Mouse (Mus musculus) frontal cortex, postnatal 14 days (tissue): ENCODE data around the gene Rad23a.

Experiments
- DNase-seq, 2 experiments: peaks; one replicate each; pipeline ENCODE4 v3.0.0; 2022; ENCODE audit warnings: low spot score in 2 of 2

The Rad23a gene

DNA sequence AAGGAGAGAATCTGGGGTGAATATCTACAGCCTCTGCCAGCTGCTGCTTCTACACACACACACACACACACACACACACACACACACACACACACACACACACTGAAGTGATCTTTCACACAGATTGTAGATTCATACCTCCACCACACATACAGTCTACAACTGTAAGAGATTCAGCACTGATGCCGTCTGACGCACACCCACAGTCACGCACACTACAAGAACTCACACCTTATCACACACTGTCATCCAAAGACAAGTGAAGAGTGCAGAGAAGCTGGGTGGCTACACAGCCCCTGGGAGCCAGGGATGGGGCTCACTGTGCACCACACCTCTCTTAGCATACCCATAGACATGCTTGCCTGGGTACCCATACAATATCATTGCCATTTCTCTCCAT is 26.6 kb downstream of the Rad23a start:
- DNase-seq = no peak

GRCm38 (mm10) chr8:84813059-84813458 is 27.4 kb downstream of the Rad23a start:
- DNase-seq = peak; percentile 71 to 90

DNA sequence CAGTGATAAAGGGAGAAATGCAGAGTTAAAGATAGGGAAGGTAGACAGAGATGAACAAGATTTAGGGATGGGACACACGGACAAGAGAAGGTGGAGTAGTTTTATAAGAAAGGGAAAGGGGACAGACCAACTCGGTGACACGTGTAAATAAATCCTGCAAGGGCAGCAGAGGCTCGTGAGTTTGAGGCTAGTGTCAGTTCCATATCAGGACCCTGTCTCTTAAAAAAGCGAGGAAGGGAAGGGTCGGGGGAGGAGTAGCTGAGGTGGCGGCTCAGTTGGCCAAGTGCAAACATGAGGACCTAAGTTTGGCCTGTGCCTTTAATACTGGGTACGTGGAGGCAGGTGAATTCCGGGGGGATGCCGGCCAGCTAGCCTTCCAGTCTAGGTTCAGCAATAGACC is 29.2 kb downstream of the Rad23a start:
- no peak for DNase-seq

GRCm38 (mm10) chr8:84810896-84811295 is 29.6 kb downstream of the Rad23a start:
- peak; percentile 91 to 97 for DNase-seq

DNA sequence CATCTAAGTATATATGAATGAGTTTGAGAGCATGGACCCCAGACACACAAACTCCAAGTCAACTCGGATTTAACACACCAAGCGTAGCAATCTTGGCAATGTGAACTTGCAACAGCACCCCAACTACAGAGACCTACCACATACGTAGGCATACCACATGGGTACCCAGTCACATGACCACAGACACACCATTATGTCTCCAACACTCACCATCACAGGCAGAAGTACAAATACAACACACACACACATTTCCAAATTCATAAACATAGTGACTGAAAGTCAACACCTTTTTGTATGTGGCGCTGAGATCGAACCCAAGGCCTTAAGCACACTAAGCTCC is 30.6 kb downstream of the Rad23a start:
- DNase-seq = no peak

DNA sequence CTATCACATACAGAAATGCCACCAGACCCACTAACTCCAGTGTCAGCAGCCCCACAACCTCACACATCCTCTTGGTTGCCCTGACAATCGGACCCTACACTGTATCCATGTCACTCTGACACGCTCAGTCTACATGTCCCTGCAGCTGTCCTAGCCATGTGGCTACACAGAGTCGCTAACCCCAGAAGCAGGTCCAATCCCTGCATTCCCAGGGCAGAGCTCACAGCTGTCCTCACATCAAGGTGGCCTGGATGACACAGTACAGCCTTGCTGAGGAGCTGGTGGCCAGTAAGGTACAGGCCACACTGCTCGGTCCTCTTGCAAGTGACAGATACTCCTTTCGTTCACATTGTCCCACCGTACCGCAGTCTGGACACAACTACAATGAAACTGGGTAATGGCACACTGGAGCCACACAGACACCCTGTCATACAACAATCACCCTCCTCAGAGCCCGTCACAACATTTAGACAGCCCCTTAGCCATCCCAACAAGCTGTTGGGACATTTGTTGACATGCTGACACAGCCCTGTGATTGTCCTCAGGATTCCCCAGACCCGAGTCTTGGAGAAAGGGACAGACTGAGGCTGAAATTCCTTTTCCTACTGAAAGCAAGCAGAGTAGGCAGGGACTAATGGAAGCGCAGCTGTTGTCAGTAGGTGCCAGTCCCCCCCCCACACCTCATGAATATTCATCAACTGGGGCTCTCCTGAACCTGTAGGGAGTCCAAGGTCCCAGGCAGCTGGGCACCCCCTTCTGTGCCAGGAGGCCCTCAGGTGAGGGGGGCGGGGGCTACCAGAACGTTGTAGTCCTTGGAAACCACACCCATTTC is 31.1 kb downstream of the Rad23a start:
- no peak for DNase-seq

- no peak for DNase-seq
These were observed 34.4 kb downstream of the Rad23a start for GRCm38 (mm10) chr8:84806031-84806430.

GRCm38 (mm10) chr8:84799999-84800831 is 40.2 kb downstream of the Rad23a start, which contains the start of gene Nfix:
Gene Nfix, minus strand, starts transcription at chr8:84800344.
- no peak for DNase-seq

DNA sequence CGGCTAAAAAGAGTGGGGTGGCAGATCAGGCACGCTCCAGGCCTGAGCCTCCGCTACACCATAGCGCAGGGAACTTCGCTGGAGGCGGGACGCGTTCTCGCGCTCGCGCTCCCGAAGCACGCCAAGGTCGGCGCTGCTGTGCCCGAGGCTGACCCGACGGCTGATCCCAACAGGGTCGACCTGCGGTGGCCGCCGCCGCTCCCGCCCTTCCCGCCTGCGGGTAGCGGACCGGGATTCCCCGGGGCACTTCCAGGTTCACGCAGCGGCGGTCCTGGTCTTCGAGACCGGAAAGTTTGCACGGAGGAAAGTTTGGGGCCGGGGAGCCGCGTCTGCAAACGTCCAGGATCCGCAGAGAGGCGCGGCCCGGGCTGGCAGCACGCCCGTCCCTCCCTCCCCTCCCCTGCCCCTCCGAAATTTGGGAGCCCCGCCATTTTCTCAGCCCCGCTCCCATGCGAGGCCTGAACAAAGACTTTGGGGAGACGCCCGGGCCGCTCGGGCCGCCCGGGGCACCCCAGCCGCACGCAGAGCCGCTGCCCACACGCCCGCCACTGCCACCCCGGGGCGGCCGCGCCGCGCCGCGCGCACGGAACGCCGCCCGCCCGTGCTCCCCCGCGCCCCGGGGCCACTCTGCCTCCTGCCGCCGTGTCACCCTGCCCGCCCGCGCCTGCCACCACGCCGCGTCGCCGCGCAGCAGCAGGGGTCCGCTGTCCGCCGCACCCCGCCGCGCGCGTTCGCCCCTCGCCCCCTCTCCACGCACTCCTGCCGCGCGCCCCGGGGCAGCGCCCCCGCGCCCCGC is 41.1 kb downstream of the Rad23a start:
- DNase-seq = no peak

GRCm38 (mm10) chr8:84798446-84799135 is 41.9 kb downstream of the Rad23a start:
- DNase-seq = no peak

- no peak for DNase-seq
These were observed 42.5 kb downstream of the Rad23a start for GRCm38 (mm10) chr8:84797971-84798370.

GRCm38 (mm10) chr8:84797256-84797797 is 43.1 kb downstream of the Rad23a start:
- no peak for DNase-seq

DNA sequence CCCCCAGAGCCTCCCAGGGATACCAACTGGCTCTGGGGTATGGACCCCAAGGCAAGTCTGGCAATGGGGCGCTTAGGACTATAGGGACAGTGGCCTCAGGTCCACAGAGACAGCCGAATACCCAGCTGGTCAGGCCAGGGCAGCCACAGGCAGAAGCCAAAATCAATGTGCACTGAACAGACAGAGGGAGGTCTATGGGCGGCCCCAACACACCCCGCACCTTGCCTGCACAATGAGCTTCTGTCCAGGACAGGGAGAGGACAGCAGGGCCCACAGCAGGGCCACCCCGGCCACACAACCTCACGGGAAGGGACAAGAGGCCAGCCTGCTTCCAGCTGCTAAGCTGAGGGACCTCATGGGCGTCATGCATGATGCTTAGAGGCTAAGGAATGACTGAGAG is 46.0 kb downstream of the Rad23a start:
- no peak for DNase-seq

DNA sequence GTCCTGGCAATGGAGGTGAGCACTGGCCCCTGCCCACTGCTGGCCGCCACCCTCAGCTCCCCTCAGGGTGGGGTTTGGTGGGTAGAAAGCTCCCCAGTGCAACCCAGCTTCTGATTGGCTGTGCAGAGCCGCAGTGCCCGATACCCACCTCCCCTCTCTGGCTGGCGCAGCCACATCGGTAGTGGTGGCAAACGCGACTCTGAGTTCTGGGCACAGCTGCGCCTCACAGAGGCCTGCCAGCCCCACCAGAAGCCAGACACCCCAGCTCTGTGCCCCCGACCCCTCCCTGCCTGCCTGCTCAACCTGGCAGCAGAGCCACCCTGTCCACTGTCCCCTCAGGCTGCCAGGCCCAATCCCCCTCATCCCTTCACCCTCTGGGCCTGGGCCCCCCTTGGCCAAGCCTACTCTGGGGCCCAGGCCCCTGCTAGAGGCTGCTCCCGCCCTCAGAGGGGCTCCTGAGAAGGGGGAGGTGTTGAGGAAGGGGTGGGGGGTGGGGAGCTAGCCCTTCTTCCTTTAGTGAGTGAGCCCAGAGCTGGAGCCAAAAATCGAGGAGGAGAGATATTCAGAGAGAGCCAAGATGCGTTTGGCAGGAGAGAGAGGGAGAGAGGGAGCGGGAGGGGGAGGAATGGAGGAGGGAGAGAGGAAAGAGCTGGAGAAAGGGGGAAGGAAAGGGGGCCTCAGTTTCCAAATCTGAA is 46.5 kb downstream of the Rad23a start:
- DNase-seq = no peak

- no peak for DNase-seq
These were observed 47.3 kb downstream of the Rad23a start for GRCm38 (mm10) chr8:84793134-84793533.

DNA sequence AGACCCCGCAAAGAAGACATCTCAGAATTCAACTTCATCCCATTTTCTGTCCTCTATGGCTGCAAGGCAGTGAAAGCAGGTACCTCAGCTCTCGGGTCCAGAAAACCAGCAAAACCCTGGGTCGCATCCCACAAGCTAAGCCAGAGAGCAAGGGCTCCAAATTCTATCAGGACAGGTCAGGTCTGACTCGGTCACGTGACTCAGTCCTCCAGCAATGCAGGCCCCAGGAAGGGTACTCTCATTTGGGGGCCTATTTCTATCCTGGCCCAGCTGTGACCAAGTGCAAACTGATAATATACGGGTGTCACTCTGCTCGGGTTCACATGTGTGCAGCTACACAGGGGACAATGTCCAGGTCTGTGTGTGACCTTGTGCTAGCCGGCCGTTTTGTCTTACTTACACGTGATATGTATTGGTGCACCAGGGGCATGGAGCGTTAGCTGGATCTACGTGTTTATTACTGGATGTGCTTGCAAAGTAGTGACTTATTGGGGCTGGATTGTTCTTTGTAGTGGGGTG is 48.0 kb downstream of the Rad23a start:
- DNase-seq = no peak

DNA sequence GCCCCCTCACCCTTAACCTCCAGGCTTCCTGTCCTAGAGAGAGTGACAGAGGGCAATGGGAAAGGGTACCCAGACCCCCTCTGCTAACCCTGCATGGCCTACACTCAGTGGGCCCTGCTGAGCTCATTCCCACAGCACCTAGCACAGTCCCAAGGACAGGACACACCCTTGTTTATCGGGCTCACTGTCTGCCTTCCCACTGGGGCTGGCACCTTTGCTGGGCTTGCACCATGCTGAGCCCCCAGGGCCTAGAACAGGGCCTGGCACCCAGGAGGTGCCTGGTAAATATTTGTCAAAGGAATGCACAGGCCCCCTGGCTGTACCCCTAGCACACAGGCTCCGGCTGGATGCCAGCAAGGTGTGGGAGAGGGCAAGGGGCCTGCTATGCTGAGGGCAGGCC is 49.9 kb downstream of the Rad23a start:
- DNase-seq = no peak

DNA sequence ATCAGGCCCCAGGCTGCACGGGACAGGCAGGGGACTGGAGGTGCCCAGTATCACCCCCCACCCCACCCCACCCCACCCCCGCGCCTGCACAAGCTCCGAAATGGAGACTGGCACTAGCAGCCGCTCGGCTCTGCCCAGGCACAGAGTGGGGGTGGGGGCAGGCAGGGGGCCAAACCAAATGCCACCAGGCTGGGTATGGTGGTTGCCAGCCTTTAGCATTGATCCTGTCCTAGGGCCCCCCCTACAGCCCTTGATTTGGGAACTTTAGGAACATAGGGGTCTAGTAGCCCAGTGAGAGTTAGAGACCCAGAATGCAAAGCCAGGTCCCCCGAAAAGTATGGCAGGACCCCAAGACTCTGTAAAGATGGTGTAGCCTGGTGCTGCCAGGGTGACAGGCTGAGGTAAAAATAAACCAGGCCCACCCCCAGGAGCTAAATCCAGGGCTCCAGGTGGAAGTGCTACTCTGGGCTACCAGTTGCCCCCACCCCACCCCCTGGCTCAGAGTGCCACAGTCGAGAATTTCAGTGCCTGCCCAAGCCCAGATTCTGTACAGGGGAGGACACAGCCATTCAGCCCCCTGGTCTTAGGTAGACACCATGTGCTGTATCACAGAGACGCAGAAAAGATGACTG is 50.5 kb downstream of the Rad23a start:
- DNase-seq = no peak

DNA sequence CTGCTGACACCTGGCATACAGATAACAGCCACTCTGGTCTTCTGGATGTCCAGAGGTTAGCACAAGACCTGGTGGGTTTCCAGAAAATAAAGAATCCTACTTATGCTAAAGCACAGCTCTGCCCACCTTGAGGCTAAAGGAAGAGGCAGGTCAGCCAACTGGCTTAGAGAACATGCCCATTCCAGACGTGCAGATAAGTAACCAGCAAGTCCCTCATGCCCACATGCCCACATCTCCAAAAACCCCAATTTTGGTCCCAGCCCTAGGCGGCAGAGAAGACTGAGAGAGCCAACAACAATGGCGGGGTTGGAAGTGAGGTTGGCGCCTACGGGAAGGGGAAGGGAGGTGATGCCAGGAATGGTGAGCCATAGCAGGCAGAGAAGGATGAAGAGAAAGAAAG is 51.1 kb downstream of the Rad23a start:
- no peak for DNase-seq

GRCm38 (mm10) chr8:84788896-84789295 is 51.6 kb downstream of the Rad23a start:
- DNase-seq = peak in 1 of 2 experiments; percentile 56
